In genomic region chr4:137480191-137480992, GRCm38 (mm10) we compare ENCODE assay signal across 11 mouse cellular contexts. TPM values are rescaled to one million over a fixed set of nuclear protein-coding genes. Genes with fewer than 3 reads are reported as not detected.
DNase-seq lines count a peak whose midpoint lies in the region; ATAC-seq and TF ChIP-seq lines count a peak whose summit lies in the region.
"Had no signal": no experiment of that assay in that cellular context is flagged by ENCODE, and none has a peak within 500 bp of the region (broad histone marks: within the 10 kb centered on the region; RNA-seq: fewer than 3 reads in every experiment).

No protein-coding gene starts in this region.

- H3K27ac ChIP-seq in hindbrain, embryonic 10.5 days, result peak overlapping the region; percentile 81
- no peak overlapping the region for H3K27ac ChIP-seq in hindbrain, postnatal 0 days
- H3K27ac ChIP-seq in embryonic facial prominence, embryonic 13.5 days, result peak overlapping the region; percentile 68
- H3K27ac ChIP-seq in kidney, embryonic 15.5 days, result peak overlapping the region; percentile 97
- peak overlapping the region; percentile 81 for H3K27ac ChIP-seq in liver, embryonic 16.5 days (ENCODE audit: low read length)
- H3K27ac ChIP-seq in midbrain, embryonic 11.5 days (ENCODE audit: low read depth, low read length), result no peak overlapping the region
- H3K27ac ChIP-seq: macrophage had no signal

- H3K9ac ChIP-seq in hindbrain, postnatal 0 days (replicated peaks; ENCODE audit: low read length), result no peak overlapping the region
- peak overlapping the region; percentile 49; the same call in 1 of the 2 replicates for H3K9ac ChIP-seq in embryonic facial prominence, embryonic 13.5 days
- no peak overlapping the region for H3K9ac ChIP-seq in kidney, embryonic 15.5 days
- no peak overlapping the region for H3K9ac ChIP-seq in liver, embryonic 16.5 days (ENCODE audit: low read depth, low read length)
- H3K9ac ChIP-seq in midbrain, embryonic 11.5 days (ENCODE audit: low read length), result no peak overlapping the region

- DNase-seq in hindbrain, embryonic 10.5 days (ENCODE audit: low spot score), result peak; percentile 29
- no peak for DNase-seq in hindbrain, postnatal 0 days (ENCODE audit: low spot score)
- DNase-seq in urinary bladder, adult 2 months (ENCODE audit: low spot score), result no peak
- DNase-seq in frontal cortex, postnatal 25 days (ENCODE audit: low spot score in 2 of 2), result no peak
- no peak for DNase-seq in midbrain, embryonic 11.5 days (ENCODE audit: low spot score, missing footprints)
- DNase-seq: cerebellum, adult 18-20 months; gastrocnemius, postnatal 36 days had no signal

- WGBS in hindbrain, embryonic 10.5 days, result 15% methylated on average over 19 of the region's 19 CpGs
- 45% methylated on average over 19 of the region's 19 CpGs for WGBS in hindbrain, postnatal 0 days
- WGBS in embryonic facial prominence, embryonic 13.5 days, result 23% methylated on average over 19 of the region's 19 CpGs
- 19% methylated on average over 19 of the region's 19 CpGs for WGBS in kidney, embryonic 15.5 days
- WGBS in liver, embryonic 16.5 days (ENCODE audit: insufficient replicate concordance), result 52% methylated on average over 19 of the region's 19 CpGs
- 18% methylated on average over 19 of the region's 19 CpGs for WGBS in midbrain, embryonic 11.5 days

- H3K36me3 ChIP-seq in hindbrain, embryonic 10.5 days, result no peaks in the 10 kb centered on the region
- no peaks in the 10 kb centered on the region for H3K36me3 ChIP-seq in hindbrain, postnatal 0 days (ENCODE audit: insufficient read depth, low read length)
- H3K36me3 ChIP-seq in embryonic facial prominence, embryonic 13.5 days, result no peaks in the 10 kb centered on the region
- no peaks in the 10 kb centered on the region for H3K36me3 ChIP-seq in kidney, embryonic 15.5 days
- no peaks in the 10 kb centered on the region for H3K36me3 ChIP-seq in liver, embryonic 16.5 days (ENCODE audit: control insufficient read depth, insufficient read depth)
- no peaks in the 10 kb centered on the region for H3K36me3 ChIP-seq in midbrain, embryonic 11.5 days (ENCODE audit: control insufficient read depth, insufficient read depth, low read length)

- H3K4me3 ChIP-seq in hindbrain, embryonic 10.5 days, result peak overlapping the region; percentile 20; the same call in 1 of the 2 replicates
- H3K4me3 ChIP-seq in hindbrain, postnatal 0 days (ENCODE audit: low read length), result no peak overlapping the region
- H3K4me3 ChIP-seq in embryonic facial prominence, embryonic 13.5 days, result no peak overlapping the region
- H3K4me3 ChIP-seq in kidney, embryonic 15.5 days (replicated peaks), result 0 out of 2 replicates have a peak overlapping the region, but pooled peaks have one; percentile 2
- no peak overlapping the region for H3K4me3 ChIP-seq in liver, embryonic 16.5 days (ENCODE audit: low read depth, low read length)
- no peak overlapping the region for H3K4me3 ChIP-seq in midbrain, embryonic 11.5 days (ENCODE audit: low read depth, low read length)

- peaks cover 10% of the 10 kb centered on the region; the same call in 1 of the 2 replicates for H3K27me3 ChIP-seq in hindbrain, embryonic 10.5 days (ENCODE audit: insufficient read depth, poor library complexity, severe bottlenecking)
- no peaks in the 10 kb centered on the region for H3K27me3 ChIP-seq in hindbrain, postnatal 0 days (ENCODE audit: insufficient read depth, low read length)
- H3K27me3 ChIP-seq in embryonic facial prominence, embryonic 13.5 days, result no peaks in the 10 kb centered on the region
- no peaks in the 10 kb centered on the region for H3K27me3 ChIP-seq in kidney, embryonic 15.5 days
- no peaks in the 10 kb centered on the region for H3K27me3 ChIP-seq in liver, embryonic 16.5 days (ENCODE audit: control insufficient read depth, insufficient read depth, low read depth, low read length)
- H3K27me3 ChIP-seq in midbrain, embryonic 11.5 days (ENCODE audit: control insufficient read depth, insufficient read depth, low read length), result no peaks in the 10 kb centered on the region

- no peak for TF ChIP-seq CTCF in hindbrain, postnatal 0 days (IDR thresholded peaks at IDR 0.05; ENCODE audit: low read depth)

- H3K9me3 ChIP-seq in hindbrain, embryonic 10.5 days, result no peaks in the 10 kb centered on the region
- no peaks in the 10 kb centered on the region for H3K9me3 ChIP-seq in hindbrain, postnatal 0 days (ENCODE audit: low read length)
- H3K9me3 ChIP-seq in embryonic facial prominence, embryonic 13.5 days, result no peaks in the 10 kb centered on the region
- H3K9me3 ChIP-seq in kidney, embryonic 15.5 days (replicated peaks), result no peaks in the 10 kb centered on the region
- H3K9me3 ChIP-seq in liver, embryonic 16.5 days (replicated peaks; ENCODE audit: control insufficient read depth, low read length), result no peaks in the 10 kb centered on the region
- H3K9me3 ChIP-seq in midbrain, embryonic 11.5 days (ENCODE audit: control insufficient read depth, low read length), result no peaks in the 10 kb centered on the region

- H3K4me1 ChIP-seq in hindbrain, embryonic 10.5 days (replicated peaks), result peaks cover 94% of the 10 kb centered on the region
- H3K4me1 ChIP-seq in hindbrain, postnatal 0 days (ENCODE audit: insufficient read depth, low read length), result peaks cover 13% of the 10 kb centered on the region; the same call in 1 of the 2 replicates
- H3K4me1 ChIP-seq in embryonic facial prominence, embryonic 13.5 days, result peaks cover 87% of the 10 kb centered on the region
- H3K4me1 ChIP-seq in kidney, embryonic 15.5 days, result peaks cover 95% of the 10 kb centered on the region
- H3K4me1 ChIP-seq in liver, embryonic 16.5 days (ENCODE audit: control insufficient read depth, low read depth, low read length), result peaks cover 49% of the 10 kb centered on the region
- H3K4me1 ChIP-seq in midbrain, embryonic 11.5 days (ENCODE audit: control insufficient read depth, insufficient read depth, low read length), result peaks cover 31% of the 10 kb centered on the region

- no peak overlapping the region for H3K4me2 ChIP-seq in hindbrain, postnatal 0 days (ENCODE audit: low read depth, low read length)
- peak overlapping the region; percentile 24; the same call in 1 of the 2 replicates for H3K4me2 ChIP-seq in embryonic facial prominence, embryonic 13.5 days
- peak overlapping the region; percentile 48 for H3K4me2 ChIP-seq in kidney, embryonic 15.5 days
- no peak overlapping the region for H3K4me2 ChIP-seq in liver, embryonic 16.5 days (ENCODE audit: low read depth, low read length)
- no peak overlapping the region for H3K4me2 ChIP-seq in midbrain, embryonic 11.5 days

- no peak for ATAC-seq in hindbrain, postnatal 0 days
- ATAC-seq in embryonic facial prominence, embryonic 13.5 days (ENCODE audit: insufficient number of reproducible peaks, insufficient read depth, low FRiP score, low TSS enrichment, low read depth), result no peak
- peak; percentile 46 for ATAC-seq in kidney, embryonic 15.5 days (replicated peaks; ENCODE audit: low FRiP score)
- peak; percentile 85 for ATAC-seq in liver, embryonic 16.5 days (ENCODE audit: low read depth)
- ATAC-seq in midbrain, embryonic 11.5 days (ENCODE audit: low FRiP score), result no peak

RNA-seq across cellular contexts. Expression of gene Hspg2, which starts 11.8 kb away (rescaled TPM):
- 15.2 and 18.2 TPM in 2 replicates for polyA plus RNA-seq in hindbrain, embryonic 10.5 days (2016; fragmentation: Nextera tagmentation; extraction: Ambion mirVana)
- total RNA-seq in hindbrain, postnatal 0 days (2014; rRNA removed), result 37.8 and 39.2 TPM in 2 replicates
- polyA plus RNA-seq in hindbrain, postnatal 0 days (2015; fragmentation: Nextera tagmentation; extraction: Ambion mirVana), result 3.5 and 3.7 TPM in 2 replicates
- polyA plus RNA-seq in embryonic facial prominence, embryonic 13.5 days (2015; fragmentation: Nextera tagmentation; extraction: Ambion mirVana), result 28.2 and 30.0 TPM in 2 replicates
- 34.2 and 35.7 TPM in 2 replicates for polyA plus RNA-seq in kidney, embryonic 15.5 days (2015; fragmentation: Nextera tagmentation; extraction: Ambion mirVana)
- 4.3 and 5.2 TPM in 2 replicates for polyA plus RNA-seq in liver, embryonic 16.5 days (2015; fragmentation: Nextera tagmentation; extraction: Ambion mirVana)
- polyA plus RNA-seq in urinary bladder, adult 2 months (2012; rRNA removed), result 35.5 and 115 TPM in 2 replicates
- polyA plus RNA-seq in midbrain, embryonic 11.5 days (2014; fragmentation: Nextera tagmentation; extraction: Ambion mirVana), result 9.6 and 11.2 TPM in 2 replicates

RNA-seq across cellular contexts. Expression of gene 1700013G24Rik, which starts 27.3 kb away (rescaled TPM):
- not detected in 2 replicates for polyA plus RNA-seq in hindbrain, embryonic 10.5 days (2016; fragmentation: Nextera tagmentation; extraction: Ambion mirVana)
- total RNA-seq in hindbrain, postnatal 0 days (2014; rRNA removed), result not detected in 2 replicates
- not detected in 2 replicates for polyA plus RNA-seq in hindbrain, postnatal 0 days (2015; fragmentation: Nextera tagmentation; extraction: Ambion mirVana)
- polyA plus RNA-seq in embryonic facial prominence, embryonic 13.5 days (2015; fragmentation: Nextera tagmentation; extraction: Ambion mirVana), result not detected in 2 replicates
- not detected in 2 replicates for polyA plus RNA-seq in kidney, embryonic 15.5 days (2015; fragmentation: Nextera tagmentation; extraction: Ambion mirVana)
- not detected in 2 replicates for polyA plus RNA-seq in liver, embryonic 16.5 days (2015; fragmentation: Nextera tagmentation; extraction: Ambion mirVana)
- not detected in 2 replicates for polyA plus RNA-seq in urinary bladder, adult 2 months (2012; rRNA removed)
- not detected in 2 replicates for polyA plus RNA-seq in midbrain, embryonic 11.5 days (2014; fragmentation: Nextera tagmentation; extraction: Ambion mirVana)
- total RNA-seq: gastrocnemius, postnatal 36 days had no signal
- polyA plus RNA-seq: macrophage had no signal

RNA-seq across cellular contexts. Expression of gene Cela3b, which starts 50.1 kb away (rescaled TPM):
- not detected in 2 replicates for polyA plus RNA-seq in hindbrain, embryonic 10.5 days (2016; fragmentation: Nextera tagmentation; extraction: Ambion mirVana)
- total RNA-seq in hindbrain, postnatal 0 days (2014; rRNA removed), result not detected in 2 replicates
- polyA plus RNA-seq in hindbrain, postnatal 0 days (2015; fragmentation: Nextera tagmentation; extraction: Ambion mirVana), result not detected in 2 replicates
- polyA plus RNA-seq in embryonic facial prominence, embryonic 13.5 days (2015; fragmentation: Nextera tagmentation; extraction: Ambion mirVana), result 0.29 TPM in 1 of 2 replicates, not detected in the other
- not detected in 2 replicates for polyA plus RNA-seq in kidney, embryonic 15.5 days (2015; fragmentation: Nextera tagmentation; extraction: Ambion mirVana)
- 0.46 and 6.1 TPM in 2 replicates for polyA plus RNA-seq in liver, embryonic 16.5 days (2015; fragmentation: Nextera tagmentation; extraction: Ambion mirVana)
- polyA plus RNA-seq in urinary bladder, adult 2 months (2012; rRNA removed), result 0.34 TPM in 1 of 2 replicates, not detected in the other
- polyA plus RNA-seq in midbrain, embryonic 11.5 days (2014; fragmentation: Nextera tagmentation; extraction: Ambion mirVana), result not detected in 2 replicates
- total RNA-seq: gastrocnemius, postnatal 36 days had no signal
- polyA plus RNA-seq: macrophage had no signal

Comparison
In these comparisons a context has a peak if more than half of its experiments do, and no peak if none do; other contexts are left out.
1. H3K27ac ChIP-seq: peak in hindbrain, embryonic 10.5 days (single experiment), embryonic facial prominence, embryonic 13.5 days (single experiment), kidney, embryonic 15.5 days (single experiment) and liver, embryonic 16.5 days (single experiment); none in hindbrain, postnatal 0 days (single experiment) and midbrain, embryonic 11.5 days (single experiment).
2. H3K4me3 ChIP-seq: peak in hindbrain, embryonic 10.5 days (single experiment) and kidney, embryonic 15.5 days (single experiment); none in hindbrain, postnatal 0 days (single experiment), embryonic facial prominence, embryonic 13.5 days (single experiment), liver, embryonic 16.5 days (single experiment) and midbrain, embryonic 11.5 days (single experiment).
3. ATAC-seq: peak in kidney, embryonic 15.5 days (single experiment) and liver, embryonic 16.5 days (single experiment); none in hindbrain, postnatal 0 days (single experiment), embryonic facial prominence, embryonic 13.5 days (single experiment) and midbrain, embryonic 11.5 days (single experiment).
4. H3K4me2 ChIP-seq: peak in embryonic facial prominence, embryonic 13.5 days (single experiment) and kidney, embryonic 15.5 days (single experiment); none in hindbrain, postnatal 0 days (single experiment), liver, embryonic 16.5 days (single experiment) and midbrain, embryonic 11.5 days (single experiment).